Mouse (Mus musculus) Muller cell, postnatal 12 days (primary cell): ENCODE results near the gene Nek8.
"Not testable (repeated sequence)": the region's sequence is repeated elsewhere in the genome, so short reads cannot be mapped to it uniquely, and the experiment has no call there.

ENCODE experiments used
- DNase-seq: peaks from one replicate; pipeline ENCODE4 v3.0.0-alpha.2; 2015; ENCODE audit errors: inconsistent ontology term

Gene Nek8

GRCm38 (mm10) chr11:78146707-78147543, 29.6 kb downstream of the Nek8 start:
- no peak for DNase-seq

- DNase-seq, result no peak
Measured at GRCm38 (mm10) chr11:78146168-78146567, 30.3 kb downstream of the Nek8 start.

GRCm38 (mm10) chr11:78143520-78143919, 33.0 kb downstream of the Nek8 start:
- DNase-seq, result no peak

- no peak for DNase-seq
Measured at GRCm38 (mm10) chr11:78140665-78141064, 35.8 kb downstream of the Nek8 start.

DNA sequence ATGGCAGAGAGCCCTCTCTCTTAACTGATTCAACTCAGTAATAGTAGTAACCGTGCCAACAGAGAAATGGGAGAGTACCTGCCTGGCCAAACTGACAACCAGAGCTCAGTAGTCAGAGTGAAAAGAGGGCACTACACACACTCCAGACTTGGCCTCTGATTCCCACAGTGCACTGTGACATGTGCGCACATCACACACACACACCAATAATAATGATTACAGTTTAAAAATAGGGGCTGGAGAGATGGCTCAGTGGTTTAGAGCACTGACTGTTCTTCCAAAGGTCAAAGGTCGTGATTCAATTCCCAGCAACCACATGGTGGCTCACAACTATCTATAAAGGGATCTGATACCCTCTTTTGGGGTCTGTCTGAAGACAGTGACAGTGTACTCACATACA, 38.5 kb downstream of the Nek8 start:
- DNase-seq, result no peak

GRCm38 (mm10) chr11:78137584-78137983, 38.9 kb downstream of the Nek8 start:
- no peak for DNase-seq

- DNase-seq, result no peak
Measured at GRCm38 (mm10) chr11:78136132-78136531, 40.3 kb downstream of the Nek8 start.

- not testable (repeated sequence) for DNase-seq
Measured at GRCm38 (mm10) chr11:78135314-78135713, 41.2 kb downstream of the Nek8 start.

DNA sequence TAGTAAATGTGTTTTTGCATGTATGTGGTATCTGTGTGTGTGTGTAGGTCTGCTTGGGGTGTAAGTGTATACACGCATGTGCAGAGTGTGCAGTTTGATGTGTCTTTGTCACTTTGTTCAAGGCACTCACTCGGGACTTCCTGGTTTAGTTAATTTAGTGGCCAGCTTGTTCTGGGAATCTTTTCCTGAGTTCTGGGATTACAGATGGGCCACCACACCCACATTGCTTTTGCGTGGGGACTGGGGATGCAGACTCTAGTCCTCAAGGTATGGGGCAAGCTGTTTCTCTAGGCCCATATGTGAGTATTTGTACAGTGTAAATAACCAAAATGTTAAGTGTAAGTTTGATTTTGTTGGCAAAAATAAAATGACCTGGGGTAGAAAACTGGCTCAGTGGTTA, 42.1 kb downstream of the Nek8 start:
- no peak for DNase-seq

DNA sequence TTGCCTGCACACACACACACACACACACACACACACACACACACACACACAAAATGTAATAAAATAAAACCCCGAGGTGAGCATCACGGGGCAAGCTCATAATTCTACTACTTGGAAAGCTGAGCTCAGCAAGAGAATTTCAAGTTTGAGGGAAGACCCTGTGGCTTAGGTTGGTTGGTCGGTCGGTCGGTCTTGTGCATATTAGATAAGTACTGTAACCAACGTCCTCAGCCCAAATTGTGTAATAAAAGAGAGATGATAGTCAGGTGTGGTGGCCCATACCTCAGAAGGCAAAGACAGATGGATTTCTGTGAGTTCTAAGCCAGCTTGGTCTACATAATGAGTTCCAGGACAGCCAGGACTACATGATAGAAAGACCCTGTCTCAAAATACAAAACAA, 42.6 kb downstream of the Nek8 start:
- no peak for DNase-seq

DNA sequence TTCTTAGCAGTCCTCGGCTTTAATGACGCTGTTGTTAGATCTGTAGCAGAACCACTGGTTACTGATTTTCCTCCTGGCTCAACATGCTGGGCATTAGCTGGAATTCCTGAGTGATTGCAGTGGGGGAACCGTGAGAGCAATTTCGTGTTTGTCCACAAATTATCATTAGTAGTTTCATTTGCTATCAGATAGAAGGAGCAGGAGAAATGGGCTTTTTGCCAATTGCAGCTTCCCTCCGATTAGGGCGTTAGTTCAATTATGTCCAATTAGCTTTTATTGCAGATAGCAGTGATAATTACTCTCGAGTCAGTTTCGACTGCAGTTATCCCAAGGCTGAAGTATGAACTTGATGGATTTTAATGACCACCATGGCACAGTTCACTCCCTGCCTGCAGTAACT, 47.0 kb downstream of the Nek8 start:
- DNase-seq, result peak; percentile 69

GRCm38 (mm10) chr11:78126739-78127138, 49.7 kb downstream of the Nek8 start:
- DNase-seq, result no peak

DNA sequence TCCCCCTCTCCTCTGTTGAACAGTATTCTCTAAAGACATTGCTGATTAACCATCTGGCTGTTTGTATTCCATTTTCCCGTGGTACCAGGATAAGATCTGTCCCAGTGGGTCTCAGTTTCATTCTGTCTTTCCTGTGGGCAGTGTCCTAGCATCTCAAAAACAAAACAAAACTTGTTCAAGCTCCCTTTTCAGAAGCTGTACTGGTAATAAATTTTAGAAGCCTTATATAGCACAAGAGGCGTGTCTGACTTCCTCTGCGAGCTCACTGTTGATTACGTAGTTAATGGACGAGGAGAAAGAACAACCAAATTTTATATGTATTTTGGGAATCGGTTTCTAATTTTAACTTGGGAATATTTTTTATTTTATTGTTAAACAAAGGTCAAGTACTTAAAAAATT, 50.8 kb downstream of the Nek8 start:
- DNase-seq, result no peak

DNA sequence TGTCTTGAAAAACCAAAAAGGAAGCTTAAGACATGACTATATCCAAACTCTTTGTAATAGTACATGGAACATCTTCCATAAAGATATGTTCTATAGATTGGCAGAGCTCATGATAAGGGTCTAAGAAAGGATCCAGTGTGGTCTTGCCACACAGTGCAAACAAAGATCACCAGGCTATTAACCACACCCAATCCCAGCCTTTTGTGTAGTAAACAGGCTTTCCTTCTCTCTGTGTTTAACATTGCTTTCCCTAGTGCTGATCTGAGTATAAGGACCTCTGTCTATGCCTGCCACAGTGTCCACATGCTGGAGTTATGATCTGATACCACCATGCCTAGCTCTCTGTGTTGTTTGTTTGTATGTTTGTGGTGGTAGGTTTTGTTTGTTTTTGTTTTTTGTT, 52.7 kb downstream of the Nek8 start:
- no peak for DNase-seq

DNA sequence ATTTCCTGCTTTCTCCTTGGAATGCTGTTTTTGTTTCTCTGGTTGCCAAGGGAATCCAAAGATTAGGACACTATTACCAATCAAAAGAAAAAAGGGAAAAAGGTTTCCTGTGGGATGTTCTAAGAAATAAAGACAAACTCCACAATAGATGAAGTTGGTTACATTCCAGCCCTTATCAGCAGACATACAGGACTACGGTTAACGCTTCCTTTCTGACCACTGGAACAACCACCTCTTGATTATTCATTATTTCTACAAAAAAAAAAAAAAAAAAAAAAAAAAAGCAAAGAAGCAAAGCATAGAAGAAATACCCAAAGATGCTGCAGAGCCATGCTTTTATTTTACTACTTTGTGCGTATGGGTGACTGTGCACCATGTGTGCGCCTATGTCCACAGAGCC, 53.7 kb downstream of the Nek8 start:
- no peak for DNase-seq

DNA sequence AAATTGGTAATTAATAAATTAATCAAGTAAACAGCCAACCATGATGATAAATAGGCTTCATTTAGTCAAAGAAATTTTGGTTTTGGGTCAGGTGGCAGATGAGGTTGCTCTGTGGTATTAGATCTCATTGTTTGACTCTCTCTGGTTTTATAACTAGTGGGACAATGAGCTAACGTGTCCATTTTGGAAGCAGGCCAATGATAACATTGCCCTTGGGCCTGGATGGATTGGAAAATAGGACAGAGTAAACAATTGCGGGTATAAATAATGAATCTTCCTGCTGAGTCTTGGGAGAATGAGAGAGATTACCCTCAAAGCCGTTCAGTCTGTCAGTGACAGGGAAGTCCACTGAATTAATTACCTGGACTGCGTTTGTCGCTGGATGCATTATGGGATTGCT, 55.3 kb downstream of the Nek8 start:
- DNase-seq, result peak; percentile 95

- DNase-seq, result no peak
Measured at GRCm38 (mm10) chr11:78119898-78120297, 56.6 kb downstream of the Nek8 start.

DNA sequence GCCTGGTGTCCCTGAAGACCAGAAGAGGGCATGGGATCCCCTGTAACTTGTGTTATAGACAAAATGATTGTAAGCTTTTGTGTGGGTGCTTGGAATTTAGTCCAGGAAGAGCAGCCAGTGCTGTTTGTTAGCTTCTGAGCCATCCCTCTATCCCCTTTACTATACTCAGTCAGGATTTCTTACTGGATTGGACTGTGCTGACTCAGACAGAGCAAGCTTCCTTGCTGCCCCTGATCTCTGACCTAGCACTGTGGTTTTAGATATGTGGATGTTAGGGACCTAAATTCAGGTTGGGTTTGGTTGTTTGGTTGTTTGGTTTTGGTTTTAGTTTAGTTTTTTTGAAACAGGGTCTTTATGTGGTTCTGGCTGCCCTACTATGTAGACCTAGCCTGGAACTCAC, 58.0 kb downstream of the Nek8 start:
- no peak for DNase-seq

- no peak for DNase-seq
Measured at GRCm38 (mm10) chr11:78116146-78116410, 60.4 kb downstream of the Nek8 start.
